Mouse (Mus musculus): ENCODE results near the gene Gm26602.

DNA sequence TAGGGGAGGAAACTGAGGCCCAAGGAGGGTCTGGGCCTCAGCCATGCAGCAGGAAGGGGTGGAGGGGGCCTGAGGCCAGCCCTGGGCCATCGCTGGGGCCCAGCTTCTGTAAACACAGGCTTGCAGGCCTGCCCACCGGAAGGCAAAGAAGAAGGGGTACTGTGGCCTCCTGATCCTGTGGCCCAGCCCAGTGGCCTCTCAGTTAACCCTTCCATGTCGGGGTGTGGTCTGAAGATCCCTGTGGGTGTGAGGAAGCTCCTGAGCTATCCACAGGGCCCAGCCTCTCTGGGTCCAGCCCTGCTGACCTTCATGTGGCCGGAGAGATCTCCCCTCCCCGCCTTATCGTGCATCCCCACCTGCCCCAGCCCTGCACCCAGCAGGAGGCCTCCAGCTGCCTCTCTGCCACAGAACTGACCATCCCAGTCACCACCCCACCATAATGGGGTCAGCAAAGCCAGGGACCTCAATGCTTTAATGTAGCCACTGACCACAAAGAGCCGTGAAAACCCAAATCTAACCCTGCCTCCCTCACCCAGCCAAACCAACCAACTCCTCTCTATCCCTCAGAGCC, 36.2 kb downstream of the Gm26602 start:
- TF ChIP-seq GATA1 (IDR thresholded peaks at IDR 0.05; ENCODE audit: low read length) (no peak), TAL1 (IDR thresholded peaks at IDR 0.05; ENCODE audit: low read length) (no peak)
